In the genomic region with DNA sequence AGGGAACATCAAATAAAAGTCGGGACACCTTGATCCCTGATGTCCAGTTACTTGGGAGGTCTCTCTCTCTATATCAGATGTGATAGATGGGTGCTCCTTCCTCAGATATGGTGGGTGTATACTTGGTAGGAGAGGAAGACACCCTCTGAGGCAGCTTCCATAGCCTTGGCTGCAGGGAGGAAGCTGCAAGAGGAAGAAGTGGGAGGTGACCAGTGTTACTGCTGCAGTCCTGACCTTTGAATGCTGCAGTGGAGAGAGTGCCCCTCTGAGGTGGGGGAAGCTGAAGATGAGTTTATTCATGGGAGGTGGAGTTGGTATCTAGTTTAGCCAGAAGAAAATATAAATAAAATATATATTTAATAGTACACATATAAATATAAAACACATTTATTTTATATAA, we compare ENCODE assay signal across 30 mouse cellular contexts. TPM values are rescaled to one million over a fixed set of nuclear protein-coding genes. Genes with fewer than 3 reads are reported as not detected.
A peak's percentile ranks its signal among the peaks of the same experiment; 100 is the strongest.
DNase-seq lines count a peak whose midpoint lies in the region; ATAC-seq and TF ChIP-seq lines count a peak whose summit lies in the region.
"Had no signal": no experiment of that assay in that cellular context is flagged by ENCODE, and none has a peak within 500 bp of the region (broad histone marks: within the 10 kb centered on the region; RNA-seq: fewer than 3 reads in every experiment).

No protein-coding gene starts in this region.

- ATAC-seq in granulocyte monocyte progenitor cell, adult 5-6 weeks (replicated peaks; ENCODE audit: poor library complexity, severe bottlenecking) = 0 out of 2 replicates have a peak, but pooled peaks have one; percentile 23
- ATAC-seq in monocyte, adult 5-6 weeks (replicated peaks; ENCODE audit: insufficient number of reproducible peaks, low FRiP score, low TSS enrichment, poor library complexity, severe bottlenecking) = peak; percentile 66
- ATAC-seq in kidney, embryonic 15.5 days (replicated peaks; ENCODE audit: low FRiP score) = no peak
- ATAC-seq: activated CD4-positive, CD25-positive, alpha-beta regulatory T cell, adult 4 months; CD4-positive, CD25-positive, alpha-beta regulatory T cell, adult 4 months; forebrain, embryonic 13.5 days; forebrain, embryonic 15.5 days; forebrain, postnatal 0 days; Patski had no signal

- no peaks in the 10 kb centered on the region for H3K9me3 ChIP-seq in kidney, embryonic 15.5 days (replicated peaks)
- H3K9me3 ChIP-seq: embryonic facial prominence, embryonic 13.5 days; embryonic facial prominence, embryonic 15.5 days; forebrain, embryonic 10.5 days; forebrain, embryonic 13.5 days; forebrain, embryonic 15.5 days had no signal

- intact Hi-C loops in gastrocnemius, adult 2 months (cut with DNase I) = loop anchor here (5.0 kb wide), 1 partner anchor 33 kb away; no protein-coding TSS in a partner anchor

- TF ChIP-seq CTCF in gastrocnemius, adult 2 months (IDR thresholded peaks at IDR 0.05) = no peak

- WGBS in kidney, embryonic 15.5 days = 84% methylated on average over 1 of the region's 1 CpGs

- peaks cover 33% of the 10 kb centered on the region for H3K4me1 ChIP-seq in kidney, embryonic 15.5 days

- H3K4me2 ChIP-seq in kidney, embryonic 15.5 days = no peak overlapping the region
- H3K4me2 ChIP-seq: embryonic facial prominence, embryonic 13.5 days; embryonic facial prominence, embryonic 15.5 days; forebrain, embryonic 13.5 days; forebrain, embryonic 15.5 days had no signal

- H3K9ac ChIP-seq in kidney, embryonic 15.5 days = no peak overlapping the region
- H3K9ac ChIP-seq: embryonic facial prominence, embryonic 13.5 days; embryonic facial prominence, embryonic 15.5 days; forebrain, embryonic 13.5 days; forebrain, embryonic 15.5 days; forebrain, postnatal 0 days had no signal

- no peak for DNase-seq in gastrocnemius, adult 2 months
- DNase-seq in gastrocnemius, adult 18-20 months (ENCODE audit: low spot score) = no peak
- DNase-seq in lung, postnatal 36 days = peak; percentile 32
- no peak for DNase-seq in lung, postnatal 4 days
- no peak for DNase-seq in thymus, adult 18-20 months
- DNase-seq: adrenal gland, adult 8-10 months; adrenal gland, postnatal 14 days; adrenal gland, postnatal 36 days; B cell, adult 2 months; cerebellum, adult 11 months; cerebellum, adult 18-20 months; cerebellum, adult 8-10 months; cerebellum, adult 9-11 months; cerebellum, postnatal 14 days; cerebellum, postnatal 36 days; embryo, embryonic 11 days; forebrain, postnatal 0 days had no signal

- H3K27ac ChIP-seq in gastrocnemius, adult 2 months = peak overlapping the region; percentile 16; the same call in 1 of the 2 replicates
- H3K27ac ChIP-seq in kidney, embryonic 15.5 days = no peak overlapping the region
- H3K27ac ChIP-seq: embryonic facial prominence, embryonic 13.5 days; embryonic facial prominence, embryonic 15.5 days; forebrain, embryonic 10.5 days; forebrain, embryonic 13.5 days; forebrain, embryonic 15.5 days had no signal

- no peaks in the 10 kb centered on the region for H3K36me3 ChIP-seq in kidney, embryonic 15.5 days
- H3K36me3 ChIP-seq: embryonic facial prominence, embryonic 13.5 days; embryonic facial prominence, embryonic 15.5 days; forebrain, embryonic 10.5 days; forebrain, embryonic 15.5 days; G1E had no signal

- H3K27me3 ChIP-seq in kidney, embryonic 15.5 days = no peaks in the 10 kb centered on the region
- H3K27me3 ChIP-seq: embryonic facial prominence, embryonic 13.5 days; embryonic facial prominence, embryonic 15.5 days; forebrain, embryonic 13.5 days; forebrain, embryonic 15.5 days; Patski had no signal

- no peak overlapping the region for H3K4me3 ChIP-seq in gastrocnemius, adult 2 months
- H3K4me3 ChIP-seq in kidney, embryonic 15.5 days (replicated peaks) = no peak overlapping the region
- H3K4me3 ChIP-seq: embryonic facial prominence, embryonic 13.5 days; embryonic facial prominence, embryonic 15.5 days; erythroblast, embryonic 14.5 days; forebrain, embryonic 10.5 days; forebrain, embryonic 13.5 days; forebrain, embryonic 15.5 days had no signal

RNA-seq across cellular contexts. Expression of gene Rps6ka2, which starts 5.4 kb away (rescaled TPM):
- total RNA-seq in gastrocnemius, adult 2 months (2021) = 100 to 1,000 TPM in 1 of 2 experiments, 10 to 100 TPM in 1; 86.7 to 120 TPM
- total RNA-seq in gastrocnemius, adult 18-20 months (2021) = 100 to 1,000 TPM in 1 of 2 experiments, 10 to 100 TPM in 1; 93.6 to 103 TPM
- 32.6 and 34.5 TPM in 2 replicates for total RNA-seq in granulocyte monocyte progenitor cell, adult 5-6 weeks (2014; fragmentation: Nextera tagmentation)
- 21.2 and 26.1 TPM in 2 replicates for total RNA-seq in granulocyte monocyte progenitor cell, adult 5-6 weeks (2017)
- total RNA-seq in monocyte, adult 5-6 weeks (2017) = 20.2 to 30.6 TPM (median 22.7 TPM) in 3 replicates
- polyA plus RNA-seq in kidney, embryonic 15.5 days (2015; fragmentation: Nextera tagmentation; extraction: Ambion mirVana) = 20.9 and 21.5 TPM in 2 replicates
- polyA plus RNA-seq: G1E had no signal
